Mouse (Mus musculus) liver, adult 2 months (tissue): Measurements from ENCODE around the gene Snx17. TPM values are rescaled to one million over a fixed set of nuclear protein-coding genes. Genes with fewer than 3 reads are reported as not detected.

Experiments
- DNase-seq: peaks from one replicate; pipeline ENCODE4 v3.0.0-alpha.2; 2011; ENCODE audit warnings: low read depth, low spot score; ENCODE audit errors: extremely low read depth
- H3K27ac ChIP-seq: fragments of 200-500 bp; replicated peaks from 2 replicates; pipeline ENCODE4 v1.5.1; 2012; ENCODE audit warnings: low read depth, mild to moderate bottlenecking, control low read depth, inconsistent platforms, low read length; ENCODE audit not compliant: insufficient read depth
- H3K27me3 ChIP-seq: fragments of 200-500 bp; 2 replicates; pipeline ENCODE4 v1.6.1; 2012; ENCODE audit warnings: mild to moderate bottlenecking, moderate library complexity, low read length, inconsistent platforms; ENCODE audit not compliant: control insufficient read depth, insufficient read depth
- H3K36me3 ChIP-seq: fragments of 200-500 bp; 2 replicates; pipeline ENCODE4 v1.6.1; 2012; ENCODE audit warnings: low read length, inconsistent platforms; ENCODE audit not compliant: control insufficient read depth, insufficient read depth
- H3K4me1 ChIP-seq: fragments of 200-500 bp; 2 replicates; pipeline ENCODE4 v1.6.1; 2011; ENCODE audit warnings: low read length; ENCODE audit not compliant: control insufficient read depth, insufficient read depth
- H3K4me3 ChIP-seq: fragments of 200-500 bp; 2 replicates; pipeline ENCODE4 v1.5.1; 2011; ENCODE audit warnings: low read depth, mild to moderate bottlenecking, control low read depth, low read length, moderate library complexity; ENCODE audit not compliant: insufficient read depth
- H3K79me2 ChIP-seq: fragments of 200-500 bp; 2 replicates; pipeline ENCODE4 v1.6.1; 2012; ENCODE audit warnings: inconsistent platforms, mild to moderate bottlenecking, low read length, moderate library complexity; ENCODE audit not compliant: control insufficient read depth, insufficient read depth
- H3K9ac ChIP-seq: fragments of 200-500 bp; 2 replicates; pipeline ENCODE4 v1.6.1; 2012; ENCODE audit warnings: low read depth, mild to moderate bottlenecking, control low read depth, inconsistent platforms, low read length
- CTCF ChIP-seq: fragments of 200-500 bp; IDR thresholded peaks from 2 replicates; pipeline ENCODE4 v1.5.1; 2011; ENCODE audit warnings: low read depth, low read length, control low read depth
- POLR2A ChIP-seq: fragments of 200-500 bp; IDR thresholded peaks from 2 replicates; pipeline ENCODE4 v1.6.1; 2011; ENCODE audit warnings: low read length, control low read depth; ENCODE audit not compliant: insufficient read depth; ENCODE audit errors: extremely low read depth
- WGBS: fragments of 180-500 bp; shearing (Covaris S2); methylation state at CpG from one replicate; pipeline ENCODE4 v1.1.7; 2018; 5-methylcytosine and 5-hydroxymethylcytosine counted together
- polyA plus RNA-seq: library from polyadenylated mRNA; depleted of rRNA; stranded (reverse); fragments of >200 nt; gene quantifications from 2 replicates; pipeline ENCODE4 v1.2.3, GENCODE M21; 2012
- total RNA-seq: library from RNA; depleted of rRNA; stranded (reverse); fragments of >200 nt; gene quantifications from 2 replicates; pipeline ENCODE4 v1.2.3, GENCODE M21; 2014

Snx17 gene
- total and polyA plus RNA-seq, 2 experiments, result 13.3 to 22.5 TPM

- TF ChIP-seq POLR2A (no peak), CTCF (no peak)
- H3K27ac ChIP-seq, result no peak overlapping the region
- DNase-seq, result no peak
- peaks cover 17% of the 10 kb centered on the region; the same call in 1 of the 2 replicates for H3K36me3 ChIP-seq
- peaks cover 6% of the 10 kb centered on the region; the same call in 1 of the 2 replicates for H3K79me2 ChIP-seq
- peaks cover 3% of the 10 kb centered on the region; the same call in 1 of the 2 replicates for H3K4me1 ChIP-seq
- no peak overlapping the region for H3K9ac ChIP-seq
- H3K27me3 ChIP-seq, result no peaks in the 10 kb centered on the region
- H3K4me3 ChIP-seq, result no peak overlapping the region
- WGBS, result 62% methylated on average over 4 of the region's 4 CpGs
These were observed 9.3 kb upstream of the Snx17 start for GRCm38 (mm10) chr5:31183678-31184077.

GRCm38 (mm10) chr5:31188223-31188840 is 4.7 kb upstream of the Snx17 start:
- no peak overlapping the region for H3K27ac ChIP-seq
- peaks cover 5% of the 10 kb centered on the region for H3K4me1 ChIP-seq
- DNase-seq, result no peak
- no peaks in the 10 kb centered on the region for H3K27me3 ChIP-seq
- peaks cover 3% of the 10 kb centered on the region; the same call in 1 of the 2 replicates for H3K79me2 ChIP-seq
- TF ChIP-seq CTCF, result no peak
- TF ChIP-seq POLR2A, result no peak
- H3K4me3 ChIP-seq, result no peak overlapping the region
- no peak overlapping the region for H3K9ac ChIP-seq
- 75% methylated on average over 4 of the region's 4 CpGs for WGBS
- peaks cover 22% of the 10 kb centered on the region; the same call in 1 of the 2 replicates for H3K36me3 ChIP-seq

- H3K4me1 ChIP-seq, result peaks cover 5% of the 10 kb centered on the region
- H3K9ac ChIP-seq, result no peak overlapping the region
- no peaks in the 10 kb centered on the region for H3K27me3 ChIP-seq
- H3K36me3 ChIP-seq, result peaks cover 23% of the 10 kb centered on the region; the same call in 1 of the 2 replicates
- H3K79me2 ChIP-seq, result peaks cover 3% of the 10 kb centered on the region; the same call in 1 of the 2 replicates
- TF ChIP-seq CTCF (no peak), POLR2A (no peak)
- 95% methylated on average over 9 of the region's 9 CpGs for WGBS
- no peak overlapping the region for H3K4me3 ChIP-seq
- no peak overlapping the region for H3K27ac ChIP-seq
- no peak for DNase-seq
These were observed 2.8 kb upstream of the Snx17 start for GRCm38 (mm10) chr5:31190201-31190600.

- H3K79me2 ChIP-seq, result peaks cover 3% of the 10 kb centered on the region; the same call in 1 of the 2 replicates
- 8% methylated on average over 42 of the region's 42 CpGs for WGBS
- no peaks in the 10 kb centered on the region for H3K27me3 ChIP-seq
- peak; percentile 41; the same call in 1 of the 2 replicates for TF ChIP-seq CTCF
- no peak for TF ChIP-seq POLR2A
- H3K27ac ChIP-seq, result peak overlapping the region; percentile 80
- peak overlapping the region; percentile 80 for H3K9ac ChIP-seq
- peak; percentile 83 for DNase-seq
- H3K4me1 ChIP-seq, result peaks cover 5% of the 10 kb centered on the region
- H3K36me3 ChIP-seq, result peaks cover 37% of the 10 kb centered on the region
- peak overlapping the region; percentile 78 for H3K4me3 ChIP-seq
These were observed 735 bp upstream of the Snx17 start for GRCm38 (mm10) chr5:31192045-31192938.

GRCm38 (mm10) chr5:31193631-31194281 is 729 bp downstream of the Snx17 start:
- Histone ChIP-seq H3K4me3 (peak overlapping the region; percentile 78), H3K36me3 (peaks cover 33% of the 10 kb centered on the region), H3K4me1 (peaks cover 5% of the 10 kb centered on the region), H3K27me3 (no peaks in the 10 kb centered on the region), H3K79me2 (peaks cover 3% of the 10 kb centered on the region; the same call in 1 of the 2 replicates), H3K9ac (peak overlapping the region; percentile 78), H3K27ac (peak overlapping the region; percentile 70)
- WGBS, result 5% methylated on average over 25 of the region's 25 CpGs
- no peak for TF ChIP-seq CTCF
- TF ChIP-seq POLR2A, result no peak
- DNase-seq, result no peak
